Mouse (Mus musculus): ENCODE measurements at regions not wholly inside any gene's neighbourhood (a gene's known extent, or its start where the extent isn't known, plus 50 kb on each side); places are given as distances from the start of the nearest gene placed in this dataset.

- DNase-seq (ENCODE audit: inconsistent ontology term): no peak
Observed at GRCm38 (mm10) chr3:115766153-115766552, 51.3 kb upstream of the S1pr1 start.

- no peak for DNase-seq (ENCODE audit: inconsistent ontology term)
Observed at GRCm38 (mm10) chr3:115768290-115768689, 53.4 kb upstream of the S1pr1 start.

- DNase-seq (ENCODE audit: inconsistent ontology term): peak; percentile 23
Observed at GRCm38 (mm10) chr3:115768761-115769530, 54.1 kb upstream of the S1pr1 start.

- no peak for DNase-seq (ENCODE audit: inconsistent ontology term)
Observed at GRCm38 (mm10) chr3:115772676-115773075, 57.8 kb upstream of the S1pr1 start.

GRCm38 (mm10) chr3:115774321-115774720 is 59.4 kb upstream of the S1pr1 start:
- no peak for DNase-seq (ENCODE audit: inconsistent ontology term)

- peak; percentile 74 for DNase-seq (ENCODE audit: inconsistent ontology term)
Observed at GRCm38 (mm10) chr3:115774723-115775122, 59.9 kb upstream of the S1pr1 start.

GRCm38 (mm10) chr3:115779144-115779890 is 64.4 kb upstream of the S1pr1 start:
- DNase-seq (ENCODE audit: inconsistent ontology term): no peak

GRCm38 (mm10) chr3:115779906-115780305 is 65.0 kb upstream of the S1pr1 start:
- DNase-seq (ENCODE audit: inconsistent ontology term): no peak

- no peak for DNase-seq (ENCODE audit: inconsistent ontology term)
Observed at GRCm38 (mm10) chr3:115782726-115783125, 67.9 kb upstream of the S1pr1 start.

- DNase-seq (ENCODE audit: inconsistent ontology term): no peak
Observed at GRCm38 (mm10) chr3:115787360-115787759, 72.5 kb upstream of the S1pr1 start.

- DNase-seq (ENCODE audit: inconsistent ontology term): no peak
Observed at GRCm38 (mm10) chr3:115788525-115788924, 73.7 kb upstream of the S1pr1 start.

GRCm38 (mm10) chr3:115789063-115789462 is 74.2 kb upstream of the S1pr1 start:
- DNase-seq (ENCODE audit: inconsistent ontology term): peak; percentile 44

GRCm38 (mm10) chr3:115792606-115793005 is 77.7 kb upstream of the S1pr1 start:
- no peak for DNase-seq (ENCODE audit: inconsistent ontology term)

- no peak for DNase-seq (ENCODE audit: inconsistent ontology term)
Observed at GRCm38 (mm10) chr3:115793344-115794059, 78.6 kb upstream of the S1pr1 start.

- no peak for DNase-seq (ENCODE audit: inconsistent ontology term)
Observed at GRCm38 (mm10) chr3:115799326-115799725, 84.5 kb upstream of the S1pr1 start.

GRCm38 (mm10) chr3:115799981-115800380 is 85.1 kb upstream of the S1pr1 start:
- DNase-seq (ENCODE audit: inconsistent ontology term): no peak

- no peak for DNase-seq (ENCODE audit: inconsistent ontology term)
Observed at GRCm38 (mm10) chr3:115800873-115801272, 86.0 kb upstream of the S1pr1 start.

GRCm38 (mm10) chr3:115801581-115802200 is 85.9 kb upstream of the Dph5 start:
- DNase-seq (ENCODE audit: inconsistent ontology term): no peak

- no peak for DNase-seq (ENCODE audit: inconsistent ontology term)
Observed at GRCm38 (mm10) chr3:115804616-115805015, 83.0 kb upstream of the Dph5 start.

GRCm38 (mm10) chr3:115807032-115807431 is 80.6 kb upstream of the Dph5 start:
- no peak for DNase-seq (ENCODE audit: inconsistent ontology term)

- DNase-seq (ENCODE audit: inconsistent ontology term): no peak
Observed at GRCm38 (mm10) chr3:115815168-115815567, 72.5 kb upstream of the Dph5 start.

GRCm38 (mm10) chr3:115815571-115816156 is 72.0 kb upstream of the Dph5 start:
- no peak for DNase-seq (ENCODE audit: inconsistent ontology term)

Data from Muller cell, postnatal 12 days (primary cell).